Mouse (Mus musculus) megakaryocyte, embryonic 14.5 days (primary cell): ENCODE measurements around the gene Hpse. TPM values are rescaled to one million over a fixed set of nuclear protein-coding genes. Genes with fewer than 3 reads are reported as not detected.

ENCODE experiments used
- H3K27me3 ChIP-seq: replicated peaks from 2 replicates; pipeline ENCODE3; 2012; ENCODE audit warnings: inconsistent platforms
- H3K36me3 ChIP-seq: replicated peaks from 2 replicates; pipeline ENCODE3; 2012; ENCODE audit warnings: low read length, inconsistent platforms, mixed read lengths
- H3K4me1 ChIP-seq: 2 replicates; pipeline ENCODE4 v1.6.1; 2012; ENCODE audit warnings: inconsistent platforms
- H3K4me3 ChIP-seq: replicated peaks from 2 replicates; pipeline ENCODE3; 2012; ENCODE audit warnings: moderate library complexity, mild to moderate bottlenecking, inconsistent platforms
- H3K9me3 ChIP-seq: 2 replicates; pipeline ENCODE4 v1.6.1; 2012; ENCODE audit warnings: inconsistent platforms
- FLI1 ChIP-seq: IDR thresholded peaks from 2 replicates; pipeline ENCODE4 v1.6.1; 2012; ENCODE audit warnings: low read length, inconsistent platforms, mixed read lengths
- GATA1 ChIP-seq: IDR thresholded peaks from 3 replicates; pipeline ENCODE4 v1.6.1; 2012; ENCODE audit warnings: mixed read lengths, low read length, inconsistent platforms, borderline replicate concordance
- polyA plus RNA-seq: library from polyadenylated mRNA; stranded (reverse); fragments of >175 nt; gene quantifications from 2 replicates; pipeline ENCODE4 v1.2.3, GENCODE M21; 2012; ENCODE audit warnings: low replicate concordance; ENCODE audit not compliant: insufficient read depth

Gene Hpse
- polyA plus RNA-seq, 1 experiment = 12.2 TPM

DNA sequence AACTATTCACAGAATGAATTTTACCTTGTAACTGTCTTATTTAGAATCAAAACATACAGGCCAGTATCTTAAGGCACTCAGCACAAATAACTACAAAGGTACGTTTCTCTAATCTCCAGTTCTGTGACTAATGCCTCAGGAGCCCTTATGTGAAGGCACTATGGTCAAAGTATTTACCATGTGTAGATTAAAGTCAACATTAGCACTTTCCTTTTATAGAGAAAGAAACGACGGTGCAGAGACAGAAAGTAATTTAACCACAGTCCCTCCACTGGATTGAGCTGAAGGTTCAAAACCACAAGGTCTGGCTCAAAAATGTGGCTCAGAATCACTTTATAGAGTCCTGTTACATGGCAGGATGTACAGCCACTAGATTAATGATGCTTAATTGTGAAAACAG lies 47.6 kb downstream of the Hpse start:
- Histone ChIP-seq H3K4me3 (no peak overlapping the region), H3K4me1 (peaks cover 41% of the 10 kb centered on the region), H3K36me3 (peaks cover 35% of the 10 kb centered on the region), H3K9me3 (no peaks in the 10 kb centered on the region), H3K27me3 (no peaks in the 10 kb centered on the region)
- no peak for TF ChIP-seq FLI1
- no peak for TF ChIP-seq GATA1

GRCm38 (mm10) chr5:100671398-100671797 lies 48.1 kb downstream of the Hpse start:
- H3K4me3 ChIP-seq = no peak overlapping the region
- H3K4me1 ChIP-seq = peaks cover 37% of the 10 kb centered on the region
- H3K36me3 ChIP-seq = peaks cover 40% of the 10 kb centered on the region
- no peak for TF ChIP-seq FLI1
- TF ChIP-seq GATA1 = no peak
- no peaks in the 10 kb centered on the region for H3K27me3 ChIP-seq
- H3K9me3 ChIP-seq = no peaks in the 10 kb centered on the region

- Histone ChIP-seq H3K36me3 (peaks cover 84% of the 10 kb centered on the region), H3K4me1 (peaks cover 40% of the 10 kb centered on the region), H3K4me3 (no peak overlapping the region), H3K9me3 (no peaks in the 10 kb centered on the region), H3K27me3 (no peaks in the 10 kb centered on the region)
- no peak for TF ChIP-seq GATA1
- no peak for TF ChIP-seq FLI1
Measured at GRCm38 (mm10) chr5:100666965-100667364, 52.6 kb downstream of the Hpse start.

- peaks cover 33% of the 10 kb centered on the region for H3K4me1 ChIP-seq
- H3K9me3 ChIP-seq = no peaks in the 10 kb centered on the region
- H3K4me3 ChIP-seq = peak overlapping the region; percentile 15
- H3K27me3 ChIP-seq = no peaks in the 10 kb centered on the region
- H3K36me3 ChIP-seq = peaks cover 98% of the 10 kb centered on the region
- TF ChIP-seq GATA1 = no peak
- TF ChIP-seq FLI1 = no peak
Measured at GRCm38 (mm10) chr5:100663854-100664253, 55.7 kb downstream of the Hpse start.

DNA sequence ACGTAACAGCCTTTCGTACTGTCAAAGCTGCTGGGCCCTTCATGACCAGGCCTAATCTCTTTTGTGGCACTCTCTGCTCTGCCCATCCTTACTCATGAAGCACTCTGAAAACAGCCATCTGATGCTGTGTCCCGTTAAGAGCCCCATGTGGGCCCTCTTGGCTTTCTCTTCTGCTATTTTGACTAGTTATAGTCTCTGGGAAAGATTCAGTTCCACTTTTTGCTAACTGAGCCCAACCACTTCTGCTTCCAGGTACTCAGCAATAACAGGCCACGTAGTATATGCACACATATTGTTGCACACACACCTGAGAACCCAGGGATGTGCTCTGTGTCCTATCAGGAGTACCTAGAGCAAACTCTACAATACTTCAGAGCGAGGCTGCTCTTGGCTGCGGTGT lies 56.5 kb downstream of the Hpse start:
- H3K4me3 ChIP-seq = no peak overlapping the region
- H3K36me3 ChIP-seq = peaks cover 98% of the 10 kb centered on the region
- TF ChIP-seq GATA1 (no peak), FLI1 (no peak)
- H3K4me1 ChIP-seq = peaks cover 35% of the 10 kb centered on the region
- H3K27me3 ChIP-seq = no peaks in the 10 kb centered on the region
- no peaks in the 10 kb centered on the region for H3K9me3 ChIP-seq

DNA sequence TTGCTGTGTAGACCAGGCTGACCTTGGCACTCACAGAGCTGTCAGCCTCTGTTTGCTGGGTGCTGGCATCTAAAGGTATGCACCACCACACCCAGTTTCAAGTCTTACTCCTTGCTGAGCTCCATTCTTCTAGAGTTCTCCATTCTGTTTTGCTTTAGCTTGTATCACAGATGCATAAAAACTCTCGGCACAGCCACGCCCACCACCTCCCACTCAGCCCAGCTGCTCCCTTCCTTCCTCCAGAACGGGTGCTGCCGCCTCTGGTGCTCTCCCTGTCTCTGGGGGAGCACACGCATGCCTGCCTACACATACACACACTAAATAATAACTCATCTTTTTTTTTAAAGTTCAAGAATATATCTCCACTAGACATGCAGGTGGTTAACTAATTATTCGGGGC lies 61.1 kb downstream of the Hpse start:
- Histone ChIP-seq H3K27me3 (no peaks in the 10 kb centered on the region), H3K4me3 (no peak overlapping the region), H3K9me3 (no peaks in the 10 kb centered on the region), H3K4me1 (peaks cover 30% of the 10 kb centered on the region), H3K36me3 (peaks cover 98% of the 10 kb centered on the region)
- TF ChIP-seq FLI1 = no peak
- no peak for TF ChIP-seq GATA1

DNA sequence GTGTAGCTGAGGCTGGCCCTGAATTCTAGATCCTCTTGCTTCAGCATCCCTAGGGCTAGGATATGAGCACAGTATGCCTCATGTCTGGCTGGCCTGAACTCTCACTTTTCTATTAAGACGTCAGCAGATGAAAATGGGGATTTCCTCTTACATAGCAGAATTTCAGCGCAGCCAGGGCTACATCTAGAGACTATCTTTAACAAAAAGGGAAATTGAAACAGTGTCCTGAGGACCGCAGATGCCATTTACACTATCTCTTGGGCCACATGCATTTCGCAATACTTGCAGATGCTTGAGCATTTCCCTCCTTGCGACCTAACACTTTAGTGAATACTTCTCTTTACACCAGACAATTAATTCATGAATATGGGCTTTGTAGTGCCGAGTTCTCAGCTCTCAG lies 63.2 kb downstream of the Hpse start:
- Histone ChIP-seq H3K27me3 (peaks cover 1% of the 10 kb centered on the region), H3K4me1 (peaks cover 29% of the 10 kb centered on the region), H3K36me3 (peaks cover 79% of the 10 kb centered on the region), H3K4me3 (no peak overlapping the region), H3K9me3 (no peaks in the 10 kb centered on the region)
- TF ChIP-seq FLI1 = no peak
- no peak for TF ChIP-seq GATA1

- no peaks in the 10 kb centered on the region for H3K9me3 ChIP-seq
- H3K4me3 ChIP-seq = no peak overlapping the region
- TF ChIP-seq GATA1 (no peak), FLI1 (no peak)
- peaks cover 49% of the 10 kb centered on the region for H3K4me1 ChIP-seq
- peaks cover 39% of the 10 kb centered on the region for H3K36me3 ChIP-seq
- peaks cover 1% of the 10 kb centered on the region for H3K27me3 ChIP-seq
Measured at GRCm38 (mm10) chr5:100652327-100652726, 67.2 kb downstream of the Hpse start.

DNA sequence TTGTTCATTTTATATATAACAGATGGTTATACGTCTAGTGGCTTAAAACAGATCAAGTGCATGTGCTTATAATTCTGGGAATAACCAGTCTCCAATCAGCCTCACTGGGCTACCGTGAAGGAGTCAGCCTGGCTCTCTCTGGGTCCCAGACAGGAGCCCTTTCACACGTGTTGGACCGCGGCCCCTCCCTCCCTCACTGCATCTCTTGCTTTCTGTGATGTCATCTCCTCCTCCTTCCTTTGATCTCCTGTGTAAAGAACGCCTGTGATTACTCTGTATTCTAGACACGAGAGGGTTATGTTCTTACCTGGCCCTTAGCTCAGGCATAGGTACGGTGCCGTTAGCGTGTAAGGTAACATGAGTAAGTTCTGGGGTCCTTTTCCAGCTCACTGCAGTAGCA lies 68.0 kb downstream of the Hpse start:
- TF ChIP-seq FLI1 = no peak
- no peak for TF ChIP-seq GATA1
- H3K36me3 ChIP-seq = peaks cover 31% of the 10 kb centered on the region
- H3K4me1 ChIP-seq = peaks cover 51% of the 10 kb centered on the region
- no peak overlapping the region for H3K4me3 ChIP-seq
- H3K9me3 ChIP-seq = no peaks in the 10 kb centered on the region
- peaks cover 1% of the 10 kb centered on the region for H3K27me3 ChIP-seq

DNA sequence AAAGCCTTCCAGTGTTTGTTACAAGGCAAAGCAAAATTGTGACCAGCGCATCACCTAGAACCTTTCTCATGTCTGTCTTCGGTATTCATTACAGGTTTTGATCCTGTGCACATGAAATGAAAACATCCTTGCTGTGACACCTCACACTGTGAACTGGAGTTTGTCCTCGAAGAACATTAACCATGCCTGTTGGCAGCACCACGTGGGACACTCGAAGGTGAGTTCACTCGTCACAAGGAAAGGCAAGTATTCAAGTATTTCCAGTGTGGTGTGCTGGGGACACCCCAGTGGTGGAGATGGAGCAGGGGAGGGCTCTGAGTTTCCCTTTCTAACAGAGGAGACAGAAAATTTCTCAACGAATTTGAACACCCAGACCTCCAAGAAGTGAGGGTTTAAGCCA lies 68.5 kb downstream of the Hpse start:
- TF ChIP-seq GATA1 (no peak), FLI1 (no peak)
- Histone ChIP-seq H3K9me3 (no peaks in the 10 kb centered on the region), H3K4me1 (peaks cover 46% of the 10 kb centered on the region), H3K4me3 (no peak overlapping the region), H3K27me3 (peaks cover 1% of the 10 kb centered on the region), H3K36me3 (peaks cover 26% of the 10 kb centered on the region)

- H3K27me3 ChIP-seq = peaks cover 4% of the 10 kb centered on the region
- H3K9me3 ChIP-seq = peaks cover 6% of the 10 kb centered on the region
- H3K4me3 ChIP-seq = peak overlapping the region; percentile 69
- H3K36me3 ChIP-seq = peaks cover 7% of the 10 kb centered on the region
- H3K4me1 ChIP-seq = peaks cover 62% of the 10 kb centered on the region
- TF ChIP-seq GATA1 (no peak), FLI1 (no peak)
Measured at GRCm38 (mm10) chr5:100648546-100648945, 71.0 kb downstream of the Hpse start.
